Mouse (Mus musculus): ENCODE data around the gene Shisa9. TPM values are rescaled to one million over a fixed set of nuclear protein-coding genes. Genes with fewer than 3 reads are reported as not detected.

The Shisa9 gene
- polyA plus RNA-seq, 1 experiment = 0.05 TPM

DNA sequence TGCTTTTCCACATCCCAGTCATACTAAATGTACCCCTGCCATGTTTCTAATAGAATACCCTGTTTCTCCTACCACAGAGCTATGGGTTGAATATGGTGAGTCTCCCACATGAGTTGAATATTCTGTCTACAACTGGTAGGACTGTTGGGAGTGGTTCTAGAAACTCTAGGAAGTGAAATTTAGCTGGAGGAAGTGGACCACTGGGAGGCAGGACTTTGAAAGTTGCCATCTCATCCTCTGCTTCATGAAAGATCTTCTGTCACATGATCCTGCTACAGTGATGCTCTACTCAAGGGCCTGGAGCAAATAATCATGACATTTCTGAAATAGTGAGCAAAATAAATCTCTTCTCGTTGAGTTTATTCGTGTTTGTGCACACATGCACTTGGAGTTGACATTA lies 7.2 kb upstream of the Shisa9 start:
- no peaks in the 10 kb centered on the region for H3K36me3 ChIP-seq (ENCODE audit: control insufficient read depth, insufficient read depth, low read length)
- no peaks in the 10 kb centered on the region for H3K4me1 ChIP-seq (ENCODE audit: control insufficient read depth, insufficient read depth, insufficient read length)
- WGBS = 77% methylated on average over 2 of the region's 2 CpGs
- no peaks in the 10 kb centered on the region for H3K27me3 ChIP-seq (ENCODE audit: control insufficient read depth, insufficient read depth, low read length)
- no peak overlapping the region for H3K27ac ChIP-seq (ENCODE audit: insufficient read depth, low read length)
- H3K4me3 ChIP-seq (ENCODE audit: extremely low read depth, insufficient read depth, insufficient read length) = no peak overlapping the region
- no peak for DNase-seq (ENCODE audit: low read depth in 1 of 2, low spot score in 2 of 2)
- no peak for TF ChIP-seq CTCF (IDR thresholded peaks at IDR 0.05; ENCODE audit: extremely low read depth, insufficient read depth, insufficient read length, insufficient replicate concordance)
- TF ChIP-seq POLR2A (IDR thresholded peaks at IDR 0.05; ENCODE audit: low read depth, low read length) = no peak

DNA sequence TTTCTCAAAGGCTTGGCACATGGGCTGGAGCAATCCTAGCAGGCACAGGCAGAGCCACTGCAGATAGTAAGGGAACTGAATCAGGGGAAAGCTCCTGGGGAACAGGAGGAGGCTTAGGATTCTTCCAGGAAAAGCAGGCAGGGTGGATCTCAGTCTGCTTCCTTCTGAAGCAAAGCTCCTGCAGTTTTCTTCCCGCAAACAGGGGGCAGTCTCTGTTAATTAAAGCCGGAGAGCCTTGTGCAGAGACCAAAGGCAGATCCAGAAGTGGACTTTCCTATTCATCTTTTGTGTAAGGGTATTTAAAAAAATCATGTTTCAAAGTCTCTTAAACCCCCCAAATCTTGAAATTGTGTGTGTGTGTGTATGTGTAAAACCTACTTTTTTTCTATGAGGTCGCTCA lies 3.1 kb upstream of the Shisa9 start:
- no peak overlapping the region for H3K4me3 ChIP-seq (ENCODE audit: extremely low read depth, insufficient read depth, insufficient read length)
- no peak for DNase-seq (ENCODE audit: low read depth in 1 of 2, low spot score in 2 of 2)
- 28% methylated on average over 3 of the region's 3 CpGs for WGBS
- H3K27me3 ChIP-seq (ENCODE audit: control insufficient read depth, insufficient read depth, low read length) = peaks cover 11% of the 10 kb centered on the region
- H3K36me3 ChIP-seq (ENCODE audit: control insufficient read depth, insufficient read depth, low read length) = no peaks in the 10 kb centered on the region
- H3K4me1 ChIP-seq (ENCODE audit: control insufficient read depth, insufficient read depth, insufficient read length) = no peaks in the 10 kb centered on the region
- H3K27ac ChIP-seq (ENCODE audit: insufficient read depth, low read length) = no peak overlapping the region
- peak; percentile 3; the same call in 1 of the 2 replicates for TF ChIP-seq CTCF (IDR thresholded peaks at IDR 0.05; ENCODE audit: extremely low read depth, insufficient read depth, insufficient read length, insufficient replicate concordance)
- no peak for TF ChIP-seq POLR2A (IDR thresholded peaks at IDR 0.05; ENCODE audit: low read depth, low read length)

DNA sequence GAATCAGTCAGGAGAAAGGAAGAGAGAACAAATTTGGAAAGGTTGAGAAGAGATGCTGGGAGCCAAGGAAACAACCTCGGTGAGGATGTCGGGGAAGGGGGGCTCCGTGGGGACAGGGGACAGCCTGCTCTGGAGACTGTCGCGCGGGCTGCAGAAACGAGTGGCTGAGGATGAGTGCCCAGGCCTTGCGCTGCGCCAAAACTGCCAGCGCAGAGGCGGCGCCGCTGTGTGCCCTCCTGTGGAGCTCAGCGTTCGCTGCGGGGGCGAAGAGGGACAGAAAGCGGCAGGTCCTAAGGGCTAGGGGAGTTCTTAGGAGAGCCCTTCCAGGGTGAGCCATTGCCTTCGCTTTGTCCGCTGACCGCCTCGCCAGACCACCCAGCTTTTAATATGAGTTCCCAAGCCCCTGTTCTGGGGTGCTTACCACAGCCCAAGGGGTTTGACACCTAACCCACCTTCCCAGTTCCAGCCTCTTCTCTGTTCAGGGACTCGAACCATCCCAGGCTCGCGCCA lies 752 bp upstream of the Shisa9 start:
- no peaks in the 10 kb centered on the region for H3K36me3 ChIP-seq (ENCODE audit: control insufficient read depth, insufficient read depth, low read length)
- DNase-seq (ENCODE audit: low read depth in 1 of 2, low spot score in 2 of 2) = no peak
- TF ChIP-seq CTCF (IDR thresholded peaks at IDR 0.05; ENCODE audit: extremely low read depth, insufficient read depth, insufficient read length, insufficient replicate concordance) (no peak), POLR2A (IDR thresholded peaks at IDR 0.05; ENCODE audit: low read depth, low read length) (no peak)
- WGBS = 11% methylated on average over 25 of the region's 25 CpGs
- H3K4me1 ChIP-seq (ENCODE audit: control insufficient read depth, insufficient read depth, insufficient read length) = no peaks in the 10 kb centered on the region
- peaks cover 11% of the 10 kb centered on the region for H3K27me3 ChIP-seq (ENCODE audit: control insufficient read depth, insufficient read depth, low read length)
- no peak overlapping the region for H3K27ac ChIP-seq (ENCODE audit: insufficient read depth, low read length)
- no peak overlapping the region for H3K4me3 ChIP-seq (ENCODE audit: extremely low read depth, insufficient read depth, insufficient read length)

GRCm38 (mm10) chr16:11984271-11984791 lies 418 bp downstream of the Shisa9 start:
- peak overlapping the region; percentile 15; the same call in 1 of the 2 replicates for H3K4me3 ChIP-seq (ENCODE audit: extremely low read depth, insufficient read depth, insufficient read length)
- H3K27me3 ChIP-seq (ENCODE audit: control insufficient read depth, insufficient read depth, low read length) = peaks cover 11% of the 10 kb centered on the region
- no peak overlapping the region for H3K27ac ChIP-seq (ENCODE audit: insufficient read depth, low read length)
- TF ChIP-seq CTCF (IDR thresholded peaks at IDR 0.05; ENCODE audit: extremely low read depth, insufficient read depth, insufficient read length, insufficient replicate concordance) = no peak
- no peak for TF ChIP-seq POLR2A (IDR thresholded peaks at IDR 0.05; ENCODE audit: low read depth, low read length)
- DNase-seq (ENCODE audit: low read depth in 1 of 2, low spot score in 2 of 2) = no peak
- H3K4me1 ChIP-seq (ENCODE audit: control insufficient read depth, insufficient read depth, insufficient read length) = no peaks in the 10 kb centered on the region
- 3% methylated on average over 73 of the region's 76 CpGs for WGBS
- H3K36me3 ChIP-seq (ENCODE audit: control insufficient read depth, insufficient read depth, low read length) = no peaks in the 10 kb centered on the region

GRCm38 (mm10) chr16:11987056-11987455 lies 3.1 kb downstream of the Shisa9 start:
- 85% methylated on average over 4 of the region's 4 CpGs for WGBS
- peaks cover 11% of the 10 kb centered on the region for H3K27me3 ChIP-seq (ENCODE audit: control insufficient read depth, insufficient read depth, low read length)
- H3K4me3 ChIP-seq (ENCODE audit: extremely low read depth, insufficient read depth, insufficient read length) = no peak overlapping the region
- no peak overlapping the region for H3K27ac ChIP-seq (ENCODE audit: insufficient read depth, low read length)
- no peaks in the 10 kb centered on the region for H3K36me3 ChIP-seq (ENCODE audit: control insufficient read depth, insufficient read depth, low read length)
- no peak for TF ChIP-seq CTCF (IDR thresholded peaks at IDR 0.05; ENCODE audit: extremely low read depth, insufficient read depth, insufficient read length, insufficient replicate concordance)
- TF ChIP-seq POLR2A (IDR thresholded peaks at IDR 0.05; ENCODE audit: low read depth, low read length) = no peak
- no peaks in the 10 kb centered on the region for H3K4me1 ChIP-seq (ENCODE audit: control insufficient read depth, insufficient read depth, insufficient read length)
- DNase-seq (ENCODE audit: low read depth in 1 of 2, low spot score in 2 of 2) = no peak

- no peak for DNase-seq (ENCODE audit: low read depth in 1 of 2, low spot score in 2 of 2)
- no peak overlapping the region for H3K27ac ChIP-seq (ENCODE audit: insufficient read depth, low read length)
- H3K27me3 ChIP-seq (ENCODE audit: control insufficient read depth, insufficient read depth, low read length) = no peaks in the 10 kb centered on the region; the same call in 1 of the 2 replicates
- no peak overlapping the region for H3K4me3 ChIP-seq (ENCODE audit: extremely low read depth, insufficient read depth, insufficient read length)
- H3K36me3 ChIP-seq (ENCODE audit: control insufficient read depth, insufficient read depth, low read length) = no peaks in the 10 kb centered on the region
- H3K4me1 ChIP-seq (ENCODE audit: control insufficient read depth, insufficient read depth, insufficient read length) = no peaks in the 10 kb centered on the region
- 87% methylated on average over 2 of the region's 2 CpGs for WGBS
- TF ChIP-seq CTCF (IDR thresholded peaks at IDR 0.05; ENCODE audit: extremely low read depth, insufficient read depth, insufficient read length, insufficient replicate concordance) (no peak), POLR2A (IDR thresholded peaks at IDR 0.05; ENCODE audit: low read depth, low read length) (no peak)
These were observed 21.3 kb downstream of the Shisa9 start for GRCm38 (mm10) chr16:12005177-12005576.

GRCm38 (mm10) chr16:12010136-12010535 lies 26.2 kb downstream of the Shisa9 start:
- Histone ChIP-seq H3K36me3 (ENCODE audit: control insufficient read depth, insufficient read depth, low read length) (no peaks in the 10 kb centered on the region), H3K4me3 (ENCODE audit: extremely low read depth, insufficient read depth, insufficient read length) (no peak overlapping the region), H3K27ac (ENCODE audit: insufficient read depth, low read length) (no peak overlapping the region), H3K4me1 (ENCODE audit: control insufficient read depth, insufficient read depth, insufficient read length) (no peaks in the 10 kb centered on the region), H3K27me3 (ENCODE audit: control insufficient read depth, insufficient read depth, low read length) (no peaks in the 10 kb centered on the region; the same call in 1 of the 2 replicates)
- 88% methylated on average over 3 of the region's 3 CpGs for WGBS
- no peak for DNase-seq (ENCODE audit: low read depth in 1 of 2, low spot score in 2 of 2)
- TF ChIP-seq POLR2A (IDR thresholded peaks at IDR 0.05; ENCODE audit: low read depth, low read length) (no peak), CTCF (IDR thresholded peaks at IDR 0.05; ENCODE audit: extremely low read depth, insufficient read depth, insufficient read length, insufficient replicate concordance) (no peak)

All from spleen, adult 2 months (tissue).